Mouse (Mus musculus) midbrain, embryonic 11.5 days (tissue): ENCODE measurements around the gene Efcab8. TPM values are rescaled to one million over a fixed set of nuclear protein-coding genes. Genes with fewer than 3 reads are reported as not detected.

ENCODE experiments used
- ATAC-seq: fragments of 200-750 bp; cut with Nextera tagmentation; 2 replicates; pipeline ENCODE4 v1.8.0; 2017; ENCODE audit warnings: moderate TSS enrichment, moderate library complexity; ENCODE audit not compliant: low FRiP score
- DNase-seq: peaks from one replicate; pipeline ENCODE4 v3.0.0; 2015; ENCODE audit warnings: low spot score; ENCODE audit errors: missing footprints
- H3K27ac ChIP-seq: fragments of 300-500 bp; sonication (generic); 2 replicates; pipeline ENCODE4 v1.5.1; 2014; ENCODE audit warnings: low read depth, low read length
- H3K27me3 ChIP-seq: fragments of 300-500 bp; sonication (generic); 2 replicates; pipeline ENCODE4 v1.6.1; 2014; ENCODE audit warnings: mild to moderate bottlenecking, low read length, moderate library complexity, mixed read lengths; ENCODE audit not compliant: control insufficient read depth, insufficient read depth
- H3K36me3 ChIP-seq: fragments of 300-500 bp; sonication (generic); 2 replicates; pipeline ENCODE4 v1.6.1; 2014; ENCODE audit warnings: mild to moderate bottlenecking, low read length, moderate library complexity, mixed read lengths; ENCODE audit not compliant: control insufficient read depth, insufficient read depth
- H3K4me1 ChIP-seq: fragments of 300-500 bp; sonication (generic); 2 replicates; pipeline ENCODE4 v1.6.1; 2014; ENCODE audit warnings: low read length; ENCODE audit not compliant: control insufficient read depth, insufficient read depth
- H3K4me2 ChIP-seq: fragments of 300-500 bp; sonication (generic); 2 replicates; pipeline ENCODE4 v1.6.1; 2014; ENCODE audit warnings: mild to moderate bottlenecking, moderate library complexity
- H3K4me3 ChIP-seq: fragments of 300-500 bp; sonication (generic); 2 replicates; pipeline ENCODE4 v1.5.1; 2014; ENCODE audit warnings: low read depth, low read length
- H3K9ac ChIP-seq: fragments of 300-500 bp; sonication (generic); 2 replicates; pipeline ENCODE4 v1.6.1; 2014; ENCODE audit warnings: low read length
- H3K9me3 ChIP-seq: fragments of 300-500 bp; sonication (generic); 2 replicates; pipeline ENCODE4 v1.6.1; 2016; ENCODE audit warnings: low read length; ENCODE audit not compliant: control insufficient read depth
- WGBS: fragments of 180-500 bp; shearing (Covaris S2); extraction: QIAGEN DNeasy Blood & Tissue Kit; methylation state at CpG from one replicate; pipeline ENCODE4 v1.1.7; 2014; 5-methylcytosine and 5-hydroxymethylcytosine counted together
- polyA plus RNA-seq: library from polyadenylated mRNA; unstranded; fragments of >200 nt; fragmentation: Nextera tagmentation; extraction: Ambion mirVana; gene quantifications from 2 replicates; pipeline ENCODE4 v1.2.1, GENCODE M21; 2014

Efcab8 gene
- 0.12 TPM in 1 of 2 replicates, not detected in the other for polyA plus RNA-seq

GRCm38 (mm10) chr2:153779394-153779981, at the start of gene Efcab8:
Efcab8 (plus strand) TSS chr2:153779931.
- Histone ChIP-seq H3K9ac (peak within 1 kb of the TSS; percentile 27; the same call in 1 of the 2 replicates), H3K27me3 (no peaks in the 10 kb centered on the region), H3K4me2 (peak within 1 kb of the TSS; percentile 51), H3K9me3 (no peaks in the 10 kb centered on the region), H3K4me1 (peaks cover 4% of the 10 kb centered on the region; the same call in 1 of the 2 replicates), H3K27ac (no peak within 1 kb of the TSS), H3K4me3 (peak within 1 kb of the TSS; percentile 20; the same call in 1 of the 2 replicates), H3K36me3 (no peaks in the 10 kb centered on the region)
- ATAC-seq = no peak
- DNase-seq = no peak
- 51% methylated on average over 12 of the region's 12 CpGs for WGBS

- WGBS = 74% methylated on average over 4 of the region's 4 CpGs
- no peak overlapping the region for H3K9ac ChIP-seq
- no peak overlapping the region for H3K4me2 ChIP-seq
- H3K4me3 ChIP-seq = no peak overlapping the region
- H3K27ac ChIP-seq = no peak overlapping the region
- H3K27me3 ChIP-seq = no peaks in the 10 kb centered on the region
- ATAC-seq (no peak), DNase-seq (no peak)
- no peaks in the 10 kb centered on the region for H3K36me3 ChIP-seq
- H3K9me3 ChIP-seq = no peaks in the 10 kb centered on the region
- H3K4me1 ChIP-seq = no peaks in the 10 kb centered on the region
These were observed 45.7 kb upstream of the Efcab8 start for GRCm38 (mm10) chr2:153734033-153734432.

GRCm38 (mm10) chr2:153740500-153741436, 39.0 kb upstream of the Efcab8 start, which contains the start of gene Mapre1:
Mapre1 (plus strand) TSS chr2:153741274.
- Histone ChIP-seq H3K9ac (peak within 1 kb of the TSS; percentile 91), H3K4me1 (peaks cover 10% of the 10 kb centered on the region), H3K4me3 (peak within 1 kb of the TSS; percentile 83), H3K27ac (peak within 1 kb of the TSS; percentile 84), H3K9me3 (no peaks in the 10 kb centered on the region), H3K27me3 (no peaks in the 10 kb centered on the region), H3K36me3 (no peaks in the 10 kb centered on the region), H3K4me2 (peak within 1 kb of the TSS; percentile 67)
- peak; percentile 100 for DNase-seq
- 11% methylated on average over 58 of the region's 58 CpGs for WGBS
- peak; percentile 97 for ATAC-seq

- peak overlapping the region; percentile 83 for H3K4me3 ChIP-seq
- H3K9ac ChIP-seq = peak overlapping the region; percentile 91
- H3K4me1 ChIP-seq = peaks cover 10% of the 10 kb centered on the region
- peak overlapping the region; percentile 67 for H3K4me2 ChIP-seq
- under 1% methylated on average over 48 of the region's 56 CpGs for WGBS
- H3K27me3 ChIP-seq = no peaks in the 10 kb centered on the region
- peak overlapping the region; percentile 84 for H3K27ac ChIP-seq
- peak; percentile 87 for ATAC-seq
- no peaks in the 10 kb centered on the region for H3K9me3 ChIP-seq
- DNase-seq = no peak
- no peaks in the 10 kb centered on the region for H3K36me3 ChIP-seq
These were observed 38.2 kb upstream of the Efcab8 start for GRCm38 (mm10) chr2:153741437-153742065.

GRCm38 (mm10) chr2:153747994-153748393, 31.7 kb upstream of the Efcab8 start:
- H3K4me3 ChIP-seq = no peak overlapping the region
- ATAC-seq (no peak), DNase-seq (no peak)
- H3K27me3 ChIP-seq = no peaks in the 10 kb centered on the region
- H3K9ac ChIP-seq = no peak overlapping the region
- H3K9me3 ChIP-seq = no peaks in the 10 kb centered on the region
- peaks cover under 1% of the 10 kb centered on the region; the same call in 1 of the 2 replicates for H3K4me1 ChIP-seq
- no peak overlapping the region for H3K4me2 ChIP-seq
- no peak overlapping the region for H3K27ac ChIP-seq
- H3K36me3 ChIP-seq = peaks cover 3% of the 10 kb centered on the region; the same call in 1 of the 2 replicates

GRCm38 (mm10) chr2:153750363-153750762, 29.4 kb upstream of the Efcab8 start:
- ATAC-seq (no peak), DNase-seq (no peak)
- H3K27me3 ChIP-seq = no peaks in the 10 kb centered on the region
- no peak overlapping the region for H3K27ac ChIP-seq
- WGBS = 91% methylated on average over 2 of the region's 2 CpGs
- H3K4me2 ChIP-seq = no peak overlapping the region
- no peaks in the 10 kb centered on the region for H3K9me3 ChIP-seq
- no peak overlapping the region for H3K4me3 ChIP-seq
- peaks cover 3% of the 10 kb centered on the region; the same call in 1 of the 2 replicates for H3K36me3 ChIP-seq
- H3K4me1 ChIP-seq = no peaks in the 10 kb centered on the region
- H3K9ac ChIP-seq = no peak overlapping the region

- H3K9me3 ChIP-seq = no peaks in the 10 kb centered on the region
- no peak overlapping the region for H3K4me2 ChIP-seq
- H3K4me3 ChIP-seq = no peak overlapping the region
- WGBS = 94% methylated on average over 5 of the region's 5 CpGs
- no peaks in the 10 kb centered on the region for H3K4me1 ChIP-seq
- ATAC-seq (no peak), DNase-seq (no peak)
- no peak overlapping the region for H3K27ac ChIP-seq
- H3K9ac ChIP-seq = no peak overlapping the region
- H3K27me3 ChIP-seq = no peaks in the 10 kb centered on the region
- H3K36me3 ChIP-seq = peaks cover 31% of the 10 kb centered on the region
These were observed 17.6 kb upstream of the Efcab8 start for GRCm38 (mm10) chr2:153762121-153762520.

GRCm38 (mm10) chr2:153767484-153767883, 12.2 kb upstream of the Efcab8 start:
- DNase-seq = no peak
- H3K4me1 ChIP-seq = no peaks in the 10 kb centered on the region
- WGBS = 69% methylated on average over 6 of the region's 6 CpGs
- H3K27me3 ChIP-seq = no peaks in the 10 kb centered on the region
- H3K27ac ChIP-seq = no peak overlapping the region
- H3K9me3 ChIP-seq = no peaks in the 10 kb centered on the region
- no peak for ATAC-seq
- no peak overlapping the region for H3K9ac ChIP-seq
- no peak overlapping the region for H3K4me2 ChIP-seq
- no peak overlapping the region for H3K4me3 ChIP-seq
- H3K36me3 ChIP-seq = peaks cover 12% of the 10 kb centered on the region
